Mouse (Mus musculus) MN1 (cell line): Measurements from ENCODE around the gene Naa60.
"Not testable (repeated sequence)": the region's sequence is repeated elsewhere in the genome, so short reads cannot be mapped to it uniquely, and the experiment has no call there.

Source experiments
- DNase-seq: peaks from one replicate; pipeline ENCODE4 v3.0.0-alpha.2; 2016; ENCODE audit warnings: low spot score

The Naa60 gene

DNA sequence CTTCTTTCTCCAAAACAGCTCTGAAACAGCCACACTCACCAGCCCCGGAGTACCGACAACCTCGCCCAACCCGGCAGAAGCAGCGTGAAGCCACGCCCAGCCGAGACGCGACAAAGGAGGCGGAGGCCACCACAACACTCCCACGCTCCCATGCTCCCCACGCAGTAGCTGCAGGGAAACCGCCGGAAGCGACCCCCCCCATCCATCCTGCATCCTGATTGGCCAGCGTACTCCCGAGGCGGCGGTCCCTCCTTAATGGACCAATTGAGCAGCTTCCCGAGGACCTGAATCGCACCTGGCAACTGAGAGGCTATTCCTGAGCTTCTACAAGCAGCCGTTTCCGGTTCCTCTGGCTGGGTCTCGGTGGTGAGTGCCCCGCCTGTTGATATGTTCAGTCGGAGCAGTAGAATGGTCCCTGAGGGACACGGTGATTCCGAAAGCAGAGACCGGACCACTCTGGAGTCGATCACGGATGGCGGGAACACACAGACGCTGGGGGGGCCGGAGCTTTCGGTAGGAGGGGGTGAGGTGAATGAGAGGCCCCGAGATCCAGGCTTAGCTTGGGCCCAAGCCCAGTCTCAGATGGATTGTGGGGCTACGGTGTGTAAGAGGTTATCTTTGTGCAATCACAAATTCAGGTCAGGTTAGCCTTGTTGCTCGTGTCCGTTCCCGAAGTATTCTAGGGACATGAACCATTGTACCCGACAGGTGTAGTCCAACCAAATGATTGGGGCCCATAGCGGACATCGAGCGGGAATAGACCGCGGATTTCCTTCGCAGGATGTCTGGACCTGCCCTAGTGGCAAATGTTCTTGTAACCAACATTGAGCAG is at the start of gene Naa60:
Gene Naa60, plus strand, starts transcription at position 160 of the 832 bp plus-strand sequence.
- DNase-seq = peak; percentile 87

GRCm38 (mm10) chr16:3828021-3828420 is 44.2 kb upstream of the Naa60 start:
- no peak for DNase-seq

DNA sequence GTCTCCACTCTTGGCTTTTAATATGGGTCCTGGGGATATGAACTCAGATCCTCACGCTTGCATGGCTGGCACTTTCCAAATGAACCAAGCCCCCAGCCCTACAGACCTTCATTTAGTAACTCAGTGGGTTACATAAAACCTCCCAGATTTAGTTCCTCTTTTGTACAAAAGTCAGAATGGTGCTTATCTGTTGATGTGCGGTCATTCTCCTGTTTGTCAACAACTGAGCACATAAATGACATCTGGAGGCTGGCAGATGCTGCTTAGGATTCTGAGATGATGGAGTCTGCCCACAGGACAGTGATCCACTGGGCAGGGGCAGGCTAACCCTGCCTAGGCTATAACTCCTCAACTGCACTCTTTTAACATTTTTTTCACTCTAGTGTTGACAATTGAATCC is 42.4 kb upstream of the Naa60 start:
- DNase-seq = no peak

- peak; percentile 14 for DNase-seq
Measured at GRCm38 (mm10) chr16:3830588-3831109, 41.5 kb upstream of the Naa60 start, which contains the start of gene Olfr15. Olfr15 (plus strand) TSS chr16:3830878.

DNA sequence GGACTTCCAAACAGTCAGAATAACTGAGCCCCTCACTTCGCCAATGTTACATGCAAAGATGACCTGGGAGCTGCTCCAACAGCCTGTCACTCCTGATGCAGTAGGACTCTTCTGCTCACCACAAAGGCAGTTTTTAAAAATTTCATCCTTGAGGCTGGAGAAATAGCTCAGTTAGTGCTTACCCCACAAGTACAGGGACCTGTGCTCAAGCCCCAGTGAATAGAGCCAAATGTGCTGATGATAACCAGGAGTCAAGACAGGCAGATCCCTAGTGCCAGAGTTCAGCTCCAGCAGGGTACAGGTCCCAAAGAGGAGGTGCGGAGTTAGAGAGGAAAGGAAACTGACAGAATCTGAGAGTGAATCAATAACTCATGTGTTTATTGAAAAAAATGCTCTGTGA is 36.7 kb upstream of the Naa60 start:
- no peak for DNase-seq

DNA sequence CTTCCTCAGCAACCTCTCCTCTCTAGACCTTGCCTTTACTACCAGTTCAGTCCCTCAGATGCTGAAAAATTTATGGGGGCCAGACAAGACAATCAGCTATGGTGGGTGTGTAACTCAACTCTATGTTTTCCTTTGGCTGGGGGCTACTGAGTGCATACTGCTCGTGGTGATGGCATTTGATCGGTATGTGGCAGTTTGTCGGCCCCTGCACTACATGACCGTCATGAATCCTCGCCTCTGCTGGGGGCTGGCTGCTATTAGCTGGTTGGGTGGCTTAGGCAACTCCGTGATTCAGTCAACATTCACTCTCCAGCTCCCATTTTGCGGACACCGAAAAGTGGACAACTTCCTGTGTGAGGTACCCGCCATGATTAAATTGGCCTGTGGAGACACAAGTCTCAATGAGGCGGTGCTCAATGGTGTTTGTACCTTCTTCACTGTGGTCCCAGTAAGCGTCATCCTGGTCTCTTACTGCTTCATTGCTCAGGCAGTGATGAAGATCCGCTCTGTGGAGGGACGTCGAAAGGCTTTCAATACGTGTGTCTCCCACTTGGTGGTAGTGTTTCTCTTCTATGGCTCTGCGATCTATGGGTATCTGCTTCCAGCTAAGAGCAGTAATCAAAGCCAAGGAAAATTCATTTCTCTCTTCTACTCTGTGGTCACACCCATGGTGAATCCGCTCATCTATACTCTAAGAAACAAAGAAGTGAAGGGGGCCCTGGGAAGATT is 32.9 kb upstream of the Naa60 start:
- DNase-seq = peak; percentile 55

GRCm38 (mm10) chr16:3842989-3843388 is 29.2 kb upstream of the Naa60 start:
- DNase-seq = no peak

- no peak for DNase-seq
Measured at GRCm38 (mm10) chr16:3843796-3844195, 28.4 kb upstream of the Naa60 start.

DNA sequence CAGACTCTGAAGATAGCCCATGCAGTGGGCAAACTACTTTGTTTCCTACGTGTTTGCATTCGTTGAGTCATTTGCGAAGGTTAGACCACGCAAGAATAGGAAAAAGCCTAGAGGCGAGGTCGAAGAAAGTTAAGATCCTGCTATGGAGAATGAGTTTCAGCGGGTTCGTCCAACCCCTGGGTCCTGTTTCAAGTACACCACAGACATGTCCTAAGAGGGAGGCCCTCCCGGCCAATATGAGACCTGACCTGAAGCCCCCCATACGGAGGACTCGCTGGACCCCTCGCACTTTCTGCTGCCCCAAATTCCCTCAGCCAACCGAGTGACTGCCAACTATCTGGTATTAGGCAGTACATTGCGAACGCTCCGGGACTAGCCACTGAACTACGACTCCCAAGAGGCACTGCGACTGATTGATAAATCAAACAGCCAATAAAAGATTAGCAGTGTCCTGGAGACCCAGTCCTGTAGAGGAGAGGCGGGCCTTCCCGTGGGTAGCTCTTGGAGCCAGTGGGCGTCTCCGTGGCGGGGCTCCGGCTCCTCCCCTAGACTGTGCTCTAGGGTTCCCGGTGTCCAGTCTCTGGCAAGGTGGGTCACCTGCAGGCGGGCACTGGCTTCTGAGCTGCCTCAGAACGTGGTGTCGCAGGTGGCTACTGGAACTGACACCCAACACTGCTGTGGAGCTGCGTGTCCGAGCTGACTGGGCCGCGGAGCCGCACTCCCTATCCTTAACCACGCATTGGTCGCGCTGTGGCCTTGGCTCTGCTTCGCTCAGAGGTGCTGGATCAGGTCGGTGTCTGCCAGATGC is 25.3 kb upstream of the Naa60 start, which contains the start of gene Zfp174:
Gene Zfp174, plus strand, starts transcription at position 558 of the 808 bp plus-strand sequence.
- DNase-seq = peak; percentile 98

GRCm38 (mm10) chr16:3847871-3848270 is 24.3 kb upstream of the Naa60 start:
- DNase-seq = peak; percentile 36

- DNase-seq = no peak
Measured at GRCm38 (mm10) chr16:3848416-3848815, 23.8 kb upstream of the Naa60 start.

DNA sequence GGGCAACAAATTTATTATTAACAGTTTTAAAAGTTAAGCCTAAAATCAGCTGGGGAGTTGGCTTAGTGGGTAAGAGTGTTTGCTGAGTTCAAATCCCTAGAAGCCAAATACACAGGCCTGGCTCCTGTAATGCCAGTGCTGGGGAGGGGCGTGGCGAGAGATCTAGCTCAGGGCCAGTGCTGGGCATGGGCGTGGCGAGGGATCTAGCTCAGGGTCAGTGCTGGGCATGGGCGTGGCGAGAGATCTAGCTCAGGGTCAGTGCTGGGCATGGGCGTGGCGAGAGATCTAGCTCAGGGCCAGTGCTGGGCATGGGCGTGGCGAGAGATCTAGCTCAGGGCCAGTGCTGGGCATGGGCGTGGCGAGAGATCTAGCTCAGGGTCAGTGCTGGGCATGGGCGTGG is 20.9 kb upstream of the Naa60 start:
- not testable (repeated sequence) for DNase-seq

DNA sequence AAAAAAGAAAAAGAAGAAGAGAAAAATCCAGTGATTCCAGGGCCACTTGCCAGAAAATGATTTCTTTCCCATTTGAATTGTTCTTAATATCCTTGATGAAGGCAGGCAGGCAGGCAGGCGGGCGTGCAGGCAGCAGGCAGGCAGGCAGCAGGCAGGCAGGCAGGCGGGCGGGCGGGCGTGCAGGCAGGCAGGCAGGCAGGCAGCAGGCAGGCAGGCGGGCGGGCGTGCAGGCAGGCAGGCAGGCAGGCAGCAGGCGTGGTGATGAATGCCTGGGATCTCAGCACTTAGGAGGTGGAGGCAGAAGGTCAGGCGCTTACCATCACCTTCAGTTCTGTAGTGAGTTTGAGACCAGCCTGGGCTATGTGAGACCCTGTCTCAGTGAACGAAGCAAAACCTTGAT is 19.6 kb upstream of the Naa60 start:
- no peak for DNase-seq

DNA sequence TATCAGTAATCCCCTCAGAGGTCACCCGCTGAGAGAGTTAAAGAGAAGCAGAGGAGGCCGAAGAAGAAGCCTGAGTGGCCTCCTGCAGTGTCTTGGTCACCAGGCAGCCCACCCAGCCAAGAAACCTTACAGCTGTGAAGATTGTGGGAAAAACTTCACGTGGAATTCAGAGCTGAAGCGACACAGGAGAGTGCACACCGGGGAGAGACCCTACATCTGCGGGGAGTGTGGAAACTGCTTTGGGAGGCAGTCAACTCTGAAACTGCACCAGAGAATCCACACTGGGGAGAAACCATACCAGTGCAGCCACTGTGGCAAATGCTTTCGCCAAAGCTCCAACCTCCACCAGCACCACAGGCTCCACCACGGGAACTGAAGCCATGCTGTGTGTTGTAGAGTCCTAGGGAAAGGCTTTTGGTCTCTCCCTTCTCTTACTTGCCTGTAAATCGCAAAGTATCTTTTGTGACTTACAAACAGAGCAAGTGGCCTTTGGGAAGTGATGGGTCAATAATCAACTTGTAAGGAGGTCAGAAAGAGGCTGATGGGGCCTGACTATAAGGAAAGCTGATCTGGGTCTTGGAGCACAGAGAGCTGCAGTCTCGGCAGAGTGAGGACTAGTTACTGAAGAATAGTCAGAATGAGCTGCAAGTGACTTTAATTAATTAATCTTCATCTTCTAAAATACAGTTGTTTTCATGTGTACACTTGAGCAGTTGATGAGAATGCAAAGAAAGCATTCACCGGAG is 17.6 kb upstream of the Naa60 start:
- no peak for DNase-seq

GRCm38 (mm10) chr16:3855776-3856175 is 16.4 kb upstream of the Naa60 start:
- no peak for DNase-seq

GRCm38 (mm10) chr16:3859254-3859653 is 12.9 kb upstream of the Naa60 start:
- no peak for DNase-seq

- no peak for DNase-seq
Measured at GRCm38 (mm10) chr16:3871815-3872214, 360 bp upstream of the Naa60 start.

DNA sequence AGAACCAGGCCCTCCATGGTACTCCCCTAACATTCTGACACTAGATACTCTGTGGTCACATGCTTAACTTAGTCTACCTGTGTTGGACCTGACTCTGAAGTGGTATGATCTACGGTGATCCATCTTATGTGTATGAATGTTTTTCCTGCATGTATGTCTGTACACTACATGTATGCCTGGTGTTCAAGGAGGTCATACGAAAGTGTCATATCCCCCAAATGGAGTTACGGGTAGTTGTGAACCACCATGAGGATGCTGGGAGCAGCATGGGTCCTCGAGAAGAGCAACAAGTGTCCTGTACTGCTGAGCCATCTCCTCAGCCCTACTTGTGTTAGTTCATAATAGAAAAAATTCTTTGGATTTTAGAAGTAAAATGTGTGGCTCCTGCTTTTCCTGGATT is 4.2 kb downstream of the Naa60 start:
- DNase-seq = no peak

DNA sequence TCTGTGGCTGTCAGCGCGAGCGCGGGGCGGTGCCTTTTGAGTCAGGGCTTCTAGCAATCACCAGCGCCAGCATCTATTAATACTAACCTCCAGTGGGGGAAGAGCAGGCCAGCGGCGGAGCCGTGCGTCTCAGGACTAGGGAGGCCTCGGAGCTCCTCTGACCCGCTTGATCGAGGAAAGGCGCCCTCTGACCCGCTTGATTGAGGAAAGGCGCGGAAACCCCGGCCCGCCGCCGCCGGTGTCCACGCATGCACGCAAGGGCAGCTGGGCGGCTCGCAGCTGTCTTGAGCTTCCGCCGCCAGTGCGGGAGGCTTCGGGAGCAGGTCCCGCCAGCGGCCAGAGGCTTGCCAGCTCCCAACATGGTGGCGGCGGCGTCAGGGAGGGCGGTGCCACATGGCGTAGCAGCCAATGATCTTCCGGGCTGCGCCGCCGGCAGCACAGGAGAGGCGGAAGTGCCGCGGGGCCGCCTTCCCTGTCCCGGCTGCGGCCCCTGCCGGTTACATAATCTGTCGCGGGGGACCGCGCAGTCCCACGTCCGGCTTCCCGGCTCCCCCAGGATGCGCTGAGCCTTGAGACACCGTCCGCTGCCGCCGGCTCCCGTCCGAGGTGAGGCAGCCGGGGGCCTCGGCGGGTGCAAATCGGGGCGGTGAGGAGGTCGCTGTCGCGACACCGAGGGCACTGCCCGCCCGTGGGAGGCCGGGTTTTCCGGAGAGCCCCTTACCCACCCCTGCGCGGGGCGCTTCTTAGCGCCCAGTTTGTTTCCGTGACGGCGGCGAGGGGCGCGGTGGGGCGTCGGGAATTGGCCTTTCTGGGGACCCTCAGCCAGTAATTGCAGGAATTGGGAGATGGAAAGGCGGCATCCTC is 12.3 kb downstream of the Naa60 start, which contains the start of the genes Zfp597 and Gm20695:
Gene Zfp597, minus strand, starts transcription at position 361 of the 864 bp plus-strand sequence.
Gene Gm20695, plus strand, starts transcription at position 448 of the 864 bp plus-strand sequence.
- peak; percentile 95 for DNase-seq

DNA sequence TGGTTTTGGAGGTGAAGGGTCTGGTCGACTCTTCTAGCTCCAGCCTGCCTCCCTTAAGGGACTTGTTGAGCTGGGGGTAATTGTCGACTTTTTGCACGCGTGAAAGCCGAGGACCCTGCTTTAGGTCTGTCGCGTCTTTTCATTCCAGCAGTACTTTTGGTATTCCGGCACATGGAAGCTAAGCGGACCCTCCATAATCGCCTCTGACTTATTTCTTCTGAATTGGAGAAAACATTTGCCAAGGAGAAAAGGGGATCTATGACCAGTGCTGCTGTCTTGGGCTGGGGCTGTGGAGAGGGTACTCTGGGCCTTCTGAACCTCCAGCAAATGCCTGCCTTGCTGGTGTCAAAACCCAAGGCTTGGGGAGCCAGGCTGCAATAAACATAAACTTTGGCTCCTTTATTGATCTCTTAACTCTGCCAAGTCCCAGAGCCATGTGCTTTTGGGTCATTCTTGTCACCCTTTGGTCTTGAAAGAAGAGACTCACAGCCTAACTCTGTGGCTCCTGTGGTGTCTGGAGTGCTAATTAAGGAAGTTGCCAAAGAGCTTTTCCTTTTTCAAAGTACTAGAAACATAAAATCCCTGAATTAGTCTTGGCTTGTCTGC is 13.0 kb downstream of the Naa60 start:
- peak; percentile 19 for DNase-seq
